Mouse (Mus musculus) 416B (cell line): ENCODE data around the gene Mtch2.
A peak's percentile ranks its signal among the peaks of the same experiment; 100 is the strongest.

ENCODE experiments used
- DNase-seq: peaks from one replicate; pipeline ENCODE4 v3.0.0; 2011; ENCODE audit warnings: low read depth

The Mtch2 gene

GRCm38 (mm10) chr2:90864184-90864583, 17.2 kb downstream of the Mtch2 start:
- no peak for DNase-seq

GRCm38 (mm10) chr2:90866524-90866923, 19.6 kb downstream of the Mtch2 start:
- DNase-seq, result peak; percentile 74

- DNase-seq, result no peak
Measured at GRCm38 (mm10) chr2:90870136-90870601, 23.2 kb downstream of the Mtch2 start.

GRCm38 (mm10) chr2:90871180-90871961, 24.4 kb downstream of the Mtch2 start:
- DNase-seq, result peak; percentile 10

- no peak for DNase-seq
Measured at GRCm38 (mm10) chr2:90874025-90874424, 27.1 kb downstream of the Mtch2 start.

- no peak for DNase-seq
Measured at GRCm38 (mm10) chr2:90875239-90875638, 28.3 kb downstream of the Mtch2 start.

DNA sequence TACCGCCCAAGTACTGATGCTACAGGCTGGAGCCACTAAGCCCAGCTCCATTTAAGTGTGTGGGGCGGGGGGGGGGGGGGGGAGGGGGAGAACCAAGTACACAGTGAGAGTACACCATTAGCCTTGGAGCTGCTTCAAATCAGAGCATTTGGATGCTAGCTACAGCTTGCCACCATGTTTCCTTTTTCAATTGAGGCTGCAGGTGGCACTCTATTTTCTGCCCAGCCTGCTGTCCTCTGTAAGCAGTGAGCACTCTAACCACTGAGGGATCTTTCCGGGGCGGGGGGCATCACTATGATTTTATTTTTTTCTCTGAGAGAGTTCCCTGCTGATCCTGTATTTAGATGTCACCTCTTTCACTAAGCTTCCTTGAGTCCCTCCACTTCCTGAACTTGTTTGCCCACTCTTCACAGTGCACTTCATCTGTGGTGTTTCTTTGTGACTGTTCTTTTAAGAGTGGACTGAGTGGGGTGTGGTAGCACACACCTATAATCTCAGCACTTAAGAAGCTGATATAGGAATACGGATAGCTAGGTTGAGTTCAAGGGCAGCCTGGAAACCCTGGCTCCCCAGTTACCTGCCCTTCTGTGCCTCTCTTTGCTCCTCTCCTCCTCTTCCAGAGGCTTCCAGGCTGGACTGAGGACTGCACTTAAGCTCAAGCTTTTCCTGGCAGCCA, 30.8 kb downstream of the Mtch2 start:
- DNase-seq, result no peak

- DNase-seq, result no peak
Measured at GRCm38 (mm10) chr2:90879419-90879818, 32.5 kb downstream of the Mtch2 start.

- no peak for DNase-seq
Measured at GRCm38 (mm10) chr2:90880144-90880785, 33.3 kb downstream of the Mtch2 start.

GRCm38 (mm10) chr2:90881824-90882223, 34.9 kb downstream of the Mtch2 start:
- no peak for DNase-seq

GRCm38 (mm10) chr2:90885218-90886041, 38.5 kb downstream of the Mtch2 start, which contains the start of gene C1qtnf4:
Gene C1qtnf4 (plus strand): TSS chr2:90885860.
- no peak for DNase-seq

DNA sequence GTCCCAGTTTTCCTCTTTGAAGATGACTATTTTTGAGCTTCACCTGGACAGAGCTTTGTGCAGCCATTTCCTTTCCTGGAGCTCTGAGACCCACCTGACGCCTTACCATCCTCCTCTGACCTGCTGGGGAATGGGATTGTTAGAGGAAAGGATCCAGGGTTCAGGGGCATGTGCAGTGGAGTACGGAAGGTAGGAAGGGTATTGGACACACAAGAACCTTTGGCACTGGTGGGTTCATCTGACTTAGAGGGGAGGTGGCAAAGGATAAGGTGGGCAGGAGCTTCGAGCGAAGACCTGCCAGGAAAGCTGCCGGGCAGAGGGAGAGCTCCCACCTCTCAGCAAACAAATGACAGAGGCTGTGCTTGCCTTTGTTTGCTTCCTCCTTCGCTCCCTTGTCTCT, 39.5 kb downstream of the Mtch2 start:
- DNase-seq, result no peak

DNA sequence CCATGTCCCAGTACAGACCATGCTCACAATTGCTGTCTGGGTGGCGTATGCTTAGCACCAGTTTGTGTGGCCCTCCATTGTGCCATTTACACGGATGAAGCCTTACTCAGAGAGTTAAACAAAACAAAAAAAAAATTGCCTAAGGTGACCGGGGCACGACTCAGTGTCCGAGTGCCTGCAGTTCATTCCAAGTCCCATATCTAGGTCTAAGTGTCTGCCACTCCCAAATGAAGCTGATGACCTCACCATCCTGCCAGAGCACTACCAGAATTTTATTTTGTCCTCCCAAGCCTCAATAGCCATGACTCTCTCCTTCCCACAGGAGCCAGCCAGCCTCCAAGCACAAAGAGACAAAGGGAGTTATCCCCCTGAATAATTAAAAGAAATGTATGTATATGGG, 40.7 kb downstream of the Mtch2 start:
- DNase-seq, result no peak

DNA sequence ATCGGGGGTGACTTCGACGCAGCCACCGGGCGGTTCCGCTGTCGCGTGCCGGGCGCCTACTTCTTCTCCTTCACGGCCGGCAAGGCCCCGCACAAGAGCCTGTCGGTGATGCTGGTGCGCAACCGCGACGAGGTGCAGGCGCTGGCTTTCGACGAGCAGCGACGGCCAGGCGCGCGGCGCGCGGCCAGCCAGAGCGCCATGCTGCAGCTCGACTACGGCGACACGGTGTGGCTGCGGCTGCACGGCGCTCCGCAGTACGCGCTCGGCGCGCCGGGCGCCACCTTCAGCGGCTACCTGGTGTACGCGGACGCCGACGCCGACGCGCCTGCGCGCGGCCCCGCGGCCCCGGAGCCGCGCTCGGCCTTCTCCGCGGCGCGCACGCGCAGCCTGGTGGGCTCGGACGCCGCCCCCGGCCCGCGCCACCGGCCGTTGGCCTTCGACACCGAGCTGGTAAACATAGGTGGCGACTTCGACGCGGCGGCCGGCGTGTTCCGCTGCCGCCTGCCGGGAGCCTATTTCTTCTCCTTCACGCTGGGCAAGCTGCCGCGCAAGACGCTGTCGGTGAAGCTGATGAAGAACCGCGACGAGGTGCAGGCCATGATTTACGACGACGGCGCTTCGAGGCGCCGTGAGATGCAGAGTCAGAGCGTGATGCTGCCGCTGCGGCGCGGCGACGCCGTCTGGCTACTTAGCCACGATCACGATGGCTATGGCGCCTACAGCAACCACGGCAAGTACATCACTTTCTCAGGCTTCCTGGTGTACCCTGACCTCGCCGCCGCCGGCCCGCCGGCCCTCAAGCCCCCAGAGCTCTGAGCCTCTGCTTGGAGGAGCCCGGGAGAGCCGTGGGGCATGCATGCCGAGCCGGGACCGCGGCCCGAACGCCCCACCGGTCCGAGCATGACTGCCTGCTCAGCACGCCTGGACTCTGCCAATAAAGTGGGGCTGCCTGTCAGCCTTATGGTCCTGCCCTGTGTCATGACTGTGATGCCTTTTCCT, 42.9 kb downstream of the Mtch2 start:
- DNase-seq, result no peak

DNA sequence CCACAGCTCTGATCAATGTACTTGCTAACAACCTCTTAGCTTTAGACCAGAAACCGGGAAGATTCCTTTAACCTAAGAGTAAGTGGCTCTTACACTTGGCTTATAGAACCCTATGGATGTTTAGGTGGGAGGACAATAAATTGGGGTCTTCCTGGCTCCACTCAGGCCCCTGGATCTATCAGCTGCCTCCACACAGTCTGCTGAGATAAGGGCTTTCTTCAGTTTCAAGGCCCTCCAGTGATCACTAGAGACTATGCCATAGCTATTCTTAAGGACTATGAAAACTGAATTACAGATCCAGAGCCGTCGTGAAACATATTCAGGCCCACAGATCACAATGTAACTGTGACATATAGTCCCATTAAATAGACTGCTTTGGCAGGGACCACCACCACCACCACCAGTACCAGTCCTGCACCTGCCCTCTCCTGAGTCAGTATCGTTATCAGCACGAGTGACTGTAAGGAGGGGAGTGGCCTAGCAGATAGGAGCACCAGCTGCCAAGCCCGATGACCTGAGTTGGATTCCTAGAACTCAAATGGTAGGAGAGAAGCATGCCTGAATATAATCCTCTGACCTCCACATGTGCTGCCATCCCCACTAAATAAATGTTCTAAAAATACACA, 46.8 kb downstream of the Mtch2 start:
- DNase-seq, result no peak

GRCm38 (mm10) chr2:90894299-90894677, 47.3 kb downstream of the Mtch2 start:
- peak; percentile 41 for DNase-seq

DNA sequence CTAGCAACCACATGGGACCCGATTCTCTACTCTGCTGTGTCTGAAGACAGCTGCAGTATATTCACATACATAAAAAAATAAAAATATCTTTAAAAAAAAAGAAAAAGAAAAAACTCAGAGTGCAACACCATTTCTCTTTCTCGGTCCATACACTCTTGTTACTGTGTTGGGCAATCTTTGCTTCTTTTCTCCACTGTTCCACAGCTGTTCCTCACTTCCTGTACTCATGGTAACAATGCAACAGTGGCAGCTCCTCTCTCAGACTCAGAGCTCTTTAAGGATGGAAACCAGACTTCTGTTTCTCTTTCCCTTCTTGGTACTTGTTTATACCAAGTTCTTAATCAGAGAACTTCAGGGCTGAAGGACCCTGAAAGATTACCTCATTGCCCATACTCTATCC, 56.4 kb downstream of the Mtch2 start:
- DNase-seq, result peak; percentile 64

DNA sequence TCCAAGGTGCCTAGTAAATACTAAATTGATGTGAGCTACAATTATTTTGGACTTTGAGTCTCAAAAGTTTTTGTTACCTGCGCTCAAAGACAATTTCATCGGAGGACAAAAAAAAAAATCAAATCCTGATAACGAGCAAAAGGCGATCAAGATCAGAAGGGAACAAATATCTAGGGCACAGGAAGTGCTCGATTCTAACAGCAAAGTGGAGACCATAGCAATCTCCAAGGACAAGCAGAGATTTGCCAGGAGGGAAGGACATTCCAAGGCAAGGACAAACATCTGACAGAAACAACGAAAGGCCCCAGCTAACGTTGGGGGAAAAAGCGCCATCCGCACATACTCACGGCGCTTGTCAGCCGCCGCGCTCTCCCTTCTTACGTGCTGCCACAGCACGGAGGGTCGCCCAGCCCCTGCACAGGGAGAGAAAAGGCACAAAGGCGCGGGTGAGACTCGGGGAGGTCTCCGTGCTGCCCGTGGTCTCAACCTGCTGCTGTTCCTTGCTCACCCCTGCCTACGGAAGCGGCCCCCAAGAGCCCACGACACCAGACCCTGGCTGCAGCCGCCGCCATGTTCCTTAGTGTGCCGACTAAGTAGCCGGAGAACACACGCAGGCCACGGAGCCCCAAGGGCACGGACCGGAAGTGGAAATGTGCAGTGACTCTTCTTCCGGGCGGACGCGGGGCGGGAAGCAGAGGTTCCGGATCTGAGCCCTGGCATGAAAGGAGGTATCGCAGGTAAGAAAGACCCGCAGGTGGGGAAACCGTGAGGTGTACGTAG, 57.3 kb downstream of the Mtch2 start, which contains the start of the genes Kbtbd4 and Ndufs3:
TSS of gene Kbtbd4 (plus strand) at position 665 of the 780 bp plus-strand sequence.
TSS of gene Ndufs3 (minus strand) at position 752 of the 780 bp plus-strand sequence.
- peak; percentile 93 for DNase-seq

DNA sequence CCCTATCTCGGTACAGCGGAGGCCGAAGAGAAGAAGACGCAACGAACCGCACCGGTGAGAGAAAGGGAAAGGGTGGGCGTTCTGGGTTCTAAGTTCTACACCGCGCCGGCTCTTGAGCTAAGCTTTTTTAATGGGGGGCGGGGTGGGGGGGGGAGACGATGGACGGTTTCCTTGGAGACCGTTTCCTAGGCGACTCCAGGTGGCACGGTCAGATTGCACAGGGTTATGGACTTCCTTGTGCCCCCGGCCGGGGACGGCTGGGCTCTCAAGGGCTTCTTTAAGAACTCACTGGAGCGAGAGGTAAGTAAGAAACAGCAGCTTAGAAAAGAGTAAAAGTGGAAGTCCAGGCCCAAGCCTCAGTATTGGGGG, 57.9 kb downstream of the Mtch2 start:
- no peak for DNase-seq
